Mouse (Mus musculus) G1E (cell line): ENCODE data around the gene Pex11b. TPM values are rescaled to one million over a fixed set of nuclear protein-coding genes. Genes with fewer than 3 reads are reported as not detected.
A peak's percentile ranks its signal among the peaks of the same experiment; 100 is the strongest.

Source experiments
- ATAC-seq: 2 replicates; pipeline ENCODE4 v1.8.0; 2016; ENCODE audit warnings: mild to moderate bottlenecking; ENCODE audit not compliant: insufficient number of reproducible peaks, poor library complexity, low FRiP score, severe bottlenecking; ENCODE audit errors: extremely low read depth
- DNase-seq: peaks from one replicate; pipeline ENCODE4 v3.0.0; 2012; ENCODE audit warnings: low spot score
- H3K27me3 ChIP-seq: 2 replicates; pipeline ENCODE4 v1.6.1; 2012; ENCODE audit warnings: mild to moderate bottlenecking, low read length, inconsistent platforms; ENCODE audit not compliant: insufficient read depth
- H3K36me3 ChIP-seq: replicated peaks from 2 replicates; pipeline ENCODE3; 2012; ENCODE audit warnings: mild to moderate bottlenecking, inconsistent platforms
- H3K4me1 ChIP-seq: 2 replicates; pipeline ENCODE4 v1.6.1; 2012; ENCODE audit warnings: low read depth, low read length, inconsistent platforms, mixed read lengths; ENCODE audit not compliant: insufficient read depth
- H3K4me3 ChIP-seq: 2 replicates; pipeline ENCODE4 v1.5.1; 2012; ENCODE audit warnings: low read depth, mild to moderate bottlenecking, inconsistent platforms, low read length, moderate library complexity, mixed read lengths
- H3K9me3 ChIP-seq: replicated peaks from 2 replicates; pipeline ENCODE4 v1.6.1; 2012; ENCODE audit warnings: inconsistent platforms
- CTCF ChIP-seq: IDR thresholded peaks from 2 replicates; pipeline ENCODE4 v1.5.1; 2012; ENCODE audit warnings: low read depth, low read length, inconsistent platforms, mixed read lengths
- GATA1 ChIP-seq: IDR thresholded peaks from 2 replicates; pipeline ENCODE4 v1.6.1; 2012; ENCODE audit warnings: borderline replicate concordance, low read length, inconsistent platforms, mixed read lengths
- GATA2 ChIP-seq: IDR thresholded peaks from 2 replicates; pipeline ENCODE4 v1.6.1; 2012; ENCODE audit warnings: low read depth, low read length, inconsistent platforms, borderline replicate concordance
- POLR2AphosphoS5 ChIP-seq: IDR thresholded peaks from 2 replicates; pipeline ENCODE4 v1.6.1; 2012; ENCODE audit warnings: low read depth, low read length, inconsistent platforms; ENCODE audit not compliant: insufficient replicate concordance
- TAL1 ChIP-seq: conservative IDR thresholded peaks from 2 replicates; pipeline ENCODE4 v1.6.1; 2012; ENCODE audit warnings: low read depth, low read length, inconsistent platforms, mixed read lengths
- polyA plus RNA-seq: library from polyadenylated mRNA; stranded (reverse); fragments of >175 nt; gene quantifications from 2 replicates; pipeline ENCODE4 v1.2.3, GENCODE M21; 2012
- total RNA-seq, 2 experiments: library from RNA; stranded (forward) in 1 of 2; stranded (reverse) in 1 of 2; fragments of 200-1000 nt in 1 of 2; fragments of >200 nt in 1 of 2; fragmentation: Nextera tagmentation in 1 of 2; gene quantifications; 2 replicates each; pipeline ENCODE4 v1.2.3; 2014 to 2017

Pex11b gene
- total and polyA plus RNA-seq, 3 experiments, result 4.3 to 63.0 (median 23.8) TPM

- no peak for ATAC-seq
- Histone ChIP-seq H3K9me3 (peaks cover 8% of the 10 kb centered on the region), H3K4me3 (peak within 1 kb of the TSS; percentile 34; the same call in 1 of the 2 replicates), H3K4me1 (peaks cover 65% of the 10 kb centered on the region), H3K36me3 (no peaks in the 10 kb centered on the region), H3K27me3 (peaks cover 43% of the 10 kb centered on the region)
- DNase-seq, result no peak
- TF ChIP-seq CTCF, result no peak
- no peak for TF ChIP-seq TAL1
- TF ChIP-seq GATA2, result no peak
- TF ChIP-seq POLR2AphosphoS5, result no peak
- no peak for TF ChIP-seq GATA1
Measured at GRCm38 (mm10) chr3:96596228-96596707, 38.9 kb upstream of the Pex11b start, which contains the start of gene Ankrd34a. Gene Ankrd34a, plus strand, starts transcription at chr3:96596636.

GRCm38 (mm10) chr3:96596855-96597254 is 38.3 kb upstream of the Pex11b start:
- Histone ChIP-seq H3K27me3 (peaks cover 49% of the 10 kb centered on the region), H3K4me3 (no peak overlapping the region), H3K36me3 (no peaks in the 10 kb centered on the region), H3K4me1 (peaks cover 71% of the 10 kb centered on the region), H3K9me3 (peaks cover 8% of the 10 kb centered on the region)
- no peak for DNase-seq
- TF ChIP-seq POLR2AphosphoS5 (no peak), GATA1 (no peak), TAL1 (no peak)
- no peak for ATAC-seq

GRCm38 (mm10) chr3:96597435-96597891 is 37.7 kb upstream of the Pex11b start:
- ATAC-seq (no peak), DNase-seq (no peak)
- peaks cover 55% of the 10 kb centered on the region for H3K27me3 ChIP-seq
- H3K4me3 ChIP-seq, result peak overlapping the region; percentile 34; the same call in 1 of the 2 replicates
- H3K4me1 ChIP-seq, result peaks cover 70% of the 10 kb centered on the region
- no peaks in the 10 kb centered on the region for H3K36me3 ChIP-seq
- TF ChIP-seq GATA2 (no peak), POLR2AphosphoS5 (no peak), TAL1 (no peak), GATA1 (no peak), CTCF (no peak)
- H3K9me3 ChIP-seq, result peaks cover 8% of the 10 kb centered on the region

GRCm38 (mm10) chr3:96598156-96599068 is 36.8 kb upstream of the Pex11b start:
- no peaks in the 10 kb centered on the region for H3K36me3 ChIP-seq
- H3K9me3 ChIP-seq, result peaks cover 8% of the 10 kb centered on the region
- no peak for ATAC-seq
- TF ChIP-seq TAL1 (no peak), POLR2AphosphoS5 (no peak), GATA1 (no peak), CTCF (no peak), GATA2 (no peak)
- no peak overlapping the region; the same call in 1 of the 2 replicates for H3K4me3 ChIP-seq
- peaks cover 62% of the 10 kb centered on the region for H3K27me3 ChIP-seq
- peaks cover 62% of the 10 kb centered on the region for H3K4me1 ChIP-seq
- DNase-seq, result no peak

- TF ChIP-seq POLR2AphosphoS5 (no peak), GATA2 (no peak), TAL1 (no peak), CTCF (no peak), GATA1 (no peak)
- H3K9me3 ChIP-seq, result peaks cover 8% of the 10 kb centered on the region
- no peak for DNase-seq
- no peak for ATAC-seq
- H3K4me1 ChIP-seq, result peaks cover 62% of the 10 kb centered on the region
- no peaks in the 10 kb centered on the region for H3K36me3 ChIP-seq
- H3K4me3 ChIP-seq, result no peak overlapping the region
- H3K27me3 ChIP-seq, result peaks cover 63% of the 10 kb centered on the region
Measured at GRCm38 (mm10) chr3:96599069-96599393, 36.1 kb upstream of the Pex11b start.

- H3K36me3 ChIP-seq, result no peaks in the 10 kb centered on the region
- DNase-seq, result no peak
- TF ChIP-seq TAL1 (no peak), GATA2 (no peak), GATA1 (no peak), CTCF (no peak), POLR2AphosphoS5 (no peak)
- ATAC-seq, result no peak
- H3K9me3 ChIP-seq, result peaks cover 8% of the 10 kb centered on the region
- peaks cover 63% of the 10 kb centered on the region for H3K27me3 ChIP-seq
- peaks cover 59% of the 10 kb centered on the region for H3K4me1 ChIP-seq
- no peak overlapping the region for H3K4me3 ChIP-seq
Measured at GRCm38 (mm10) chr3:96599411-96599810, 35.8 kb upstream of the Pex11b start.
